ENCODE assay signal across 9 mouse cellular contexts in genomic region chr9:41376948-41377700, GRCm38 (mm10).
DNase-seq lines count a peak whose midpoint lies in the region; ATAC-seq and TF ChIP-seq lines count a peak whose summit lies in the region.
"Had no signal": no experiment of that assay in that cellular context is flagged by ENCODE, and none has a peak within 500 bp of the region (broad histone marks: within the 10 kb centered on the region; RNA-seq: fewer than 3 reads in every experiment).

No protein-coding gene starts in this region.

- TF ChIP-seq CTCF in lung, embryonic 14.5 days (IDR thresholded peaks at IDR 0.05; ENCODE audit: low read depth), result no peak
- TF ChIP-seq CTCF in lung, postnatal 0 days (IDR thresholded peaks at IDR 0.05), result no peak

- no peak overlapping the region for H3K4me3 ChIP-seq in lung, embryonic 14.5 days (ENCODE audit: low read depth, low read length)
- H3K4me3 ChIP-seq in lung, postnatal 0 days (ENCODE audit: low read depth, low read length), result no peak overlapping the region
- peak overlapping the region; percentile 36 for H3K4me3 ChIP-seq in hindbrain, embryonic 16.5 days (ENCODE audit: low read length)
- H3K4me3 ChIP-seq in neural tube, embryonic 14.5 days (ENCODE audit: low read depth, low read length), result peak overlapping the region; percentile 37
- H3K4me3 ChIP-seq: megakaryocyte, embryonic 14.5 days had no signal

- no peak overlapping the region for H3K9ac ChIP-seq in lung, embryonic 14.5 days
- no peak overlapping the region for H3K9ac ChIP-seq in lung, postnatal 0 days (replicated peaks; ENCODE audit: low read depth)
- H3K9ac ChIP-seq in hindbrain, embryonic 16.5 days (ENCODE audit: low read depth, low read length), result peak overlapping the region; percentile 66
- peak overlapping the region; percentile 93 for H3K9ac ChIP-seq in neural tube, embryonic 14.5 days (replicated peaks; ENCODE audit: low read depth, low read length)

- TF ChIP-seq EP300 in lung, postnatal 0 days (IDR thresholded peaks at IDR 0.05), result no peak

- no peaks in the 10 kb centered on the region for H3K9me3 ChIP-seq in lung, embryonic 14.5 days (ENCODE audit: low read depth, low read length)
- H3K9me3 ChIP-seq in lung, postnatal 0 days (ENCODE audit: low read length), result no peaks in the 10 kb centered on the region
- H3K9me3 ChIP-seq in hindbrain, embryonic 16.5 days (ENCODE audit: control insufficient read depth, low read length), result no peaks in the 10 kb centered on the region
- no peaks in the 10 kb centered on the region for H3K9me3 ChIP-seq in neural tube, embryonic 14.5 days (ENCODE audit: control insufficient read depth, low read length)
- H3K9me3 ChIP-seq: megakaryocyte, embryonic 14.5 days had no signal

- no peak overlapping the region; the same call in 1 of the 2 replicates for H3K27ac ChIP-seq in lung, embryonic 14.5 days (ENCODE audit: low read depth)
- H3K27ac ChIP-seq in lung, postnatal 0 days (ENCODE audit: low read length), result no peak overlapping the region
- peak overlapping the region; percentile 96 for H3K27ac ChIP-seq in hindbrain, embryonic 16.5 days (ENCODE audit: low read depth, low read length)
- peak overlapping the region; percentile 100 for H3K27ac ChIP-seq in neural tube, embryonic 14.5 days (ENCODE audit: low read depth, low read length)

- peak overlapping the region; percentile 61 for H3K4me2 ChIP-seq in lung, embryonic 14.5 days
- no peak overlapping the region for H3K4me2 ChIP-seq in lung, postnatal 0 days (replicated peaks; ENCODE audit: low read depth, low read length)
- peak overlapping the region; percentile 59 for H3K4me2 ChIP-seq in hindbrain, embryonic 16.5 days (ENCODE audit: low read length)
- peak overlapping the region; percentile 59 for H3K4me2 ChIP-seq in neural tube, embryonic 14.5 days (ENCODE audit: low read depth, low read length)

- no peak for ATAC-seq in lung, embryonic 14.5 days (ENCODE audit: insufficient read depth)
- no peak for ATAC-seq in lung, postnatal 0 days
- no peak for ATAC-seq in hindbrain, embryonic 16.5 days
- peak; percentile 16; the same call in 1 of the 2 replicates for ATAC-seq in neural tube, embryonic 14.5 days (ENCODE audit: low read depth)
- no peak for ATAC-seq in granulocyte monocyte progenitor cell, adult 5-6 weeks (replicated peaks; ENCODE audit: poor library complexity, severe bottlenecking)

- no peaks in the 10 kb centered on the region for H3K27me3 ChIP-seq in lung, embryonic 14.5 days (ENCODE audit: insufficient read depth, low read length)
- H3K27me3 ChIP-seq in lung, postnatal 0 days (replicated peaks; ENCODE audit: insufficient read depth, low read length), result no peaks in the 10 kb centered on the region
- H3K27me3 ChIP-seq in hindbrain, embryonic 16.5 days (replicated peaks; ENCODE audit: control insufficient read depth, insufficient read depth, low read length), result no peaks in the 10 kb centered on the region
- no peaks in the 10 kb centered on the region for H3K27me3 ChIP-seq in neural tube, embryonic 14.5 days (ENCODE audit: control insufficient read depth, insufficient read depth, low read length)

- WGBS in lung, embryonic 14.5 days, result 52% methylated on average over 8 of the region's 8 CpGs
- WGBS in lung, postnatal 0 days, result 56% methylated on average over 8 of the region's 8 CpGs
- 9% methylated on average over 8 of the region's 8 CpGs for WGBS in hindbrain, embryonic 16.5 days
- WGBS in neural tube, embryonic 14.5 days, result 12% methylated on average over 8 of the region's 8 CpGs

- DNase-seq in embryo, embryonic 10.5 days (ENCODE audit: low spot score), result peak; percentile 45
- DNase-seq in embryo, embryonic 9.5 days (ENCODE audit: extremely low spot score), result no peak
- DNase-seq in lung, embryonic 14.5 days, result no peak
- no peak for DNase-seq in lung, postnatal 0 days (ENCODE audit: low spot score)
- no peak for DNase-seq in adrenal gland, postnatal 25 days

- 0 out of 2 replicates have a peak, but pooled peaks cover 12% of the 10 kb centered on the region for H3K4me1 ChIP-seq in lung, embryonic 14.5 days (ENCODE audit: insufficient read depth)
- peaks cover 3% of the 10 kb centered on the region; the same call in 1 of the 2 replicates for H3K4me1 ChIP-seq in lung, postnatal 0 days (ENCODE audit: insufficient read depth, low read depth, low read length)
- H3K4me1 ChIP-seq in hindbrain, embryonic 16.5 days (ENCODE audit: control insufficient read depth, insufficient read depth, low read depth, low read length), result peaks cover 31% of the 10 kb centered on the region
- H3K4me1 ChIP-seq in neural tube, embryonic 14.5 days (ENCODE audit: control insufficient read depth, insufficient read depth, low read length), result peaks cover 47% of the 10 kb centered on the region

- H3K36me3 ChIP-seq in lung, embryonic 14.5 days (ENCODE audit: insufficient read depth), result no peaks in the 10 kb centered on the region
- H3K36me3 ChIP-seq in lung, postnatal 0 days (ENCODE audit: insufficient read depth, low read length), result no peaks in the 10 kb centered on the region
- H3K36me3 ChIP-seq in hindbrain, embryonic 16.5 days (ENCODE audit: control insufficient read depth, insufficient read depth, low read length), result no peaks in the 10 kb centered on the region
- no peaks in the 10 kb centered on the region for H3K36me3 ChIP-seq in neural tube, embryonic 14.5 days (ENCODE audit: control insufficient read depth, insufficient read depth, low read length)

Comparison
In these comparisons a context has a peak if more than half of its experiments do, and no peak if none do; other contexts are left out.
1. H3K27ac ChIP-seq: peak in hindbrain, embryonic 16.5 days (single experiment) and neural tube, embryonic 14.5 days (single experiment); none in lung, embryonic 14.5 days (single experiment) and lung, postnatal 0 days (single experiment).
2. H3K4me3 ChIP-seq: peak in hindbrain, embryonic 16.5 days (single experiment) and neural tube, embryonic 14.5 days (single experiment); none in lung, embryonic 14.5 days (single experiment) and lung, postnatal 0 days (single experiment).
3. H3K9ac ChIP-seq: peak in hindbrain, embryonic 16.5 days (single experiment) and neural tube, embryonic 14.5 days (single experiment); none in lung, embryonic 14.5 days (single experiment) and lung, postnatal 0 days (single experiment).